Mouse (Mus musculus) heart, adult 2 months (tissue): Measurements from ENCODE around the gene Magi2.

ENCODE experiments used
- CTCF ChIP-seq: fragments of 200-600 bp; IDR thresholded peaks from 2 replicates; pipeline ENCODE4 v1.8.1; 2022; ENCODE audit warnings: antibody characterized with exemption, mild to moderate bottlenecking, moderate library complexity
- EP300 ChIP-seq: fragments of 200-500 bp; IDR thresholded peaks from 2 replicates; pipeline ENCODE4 v1.6.1; 2011; ENCODE audit warnings: low read depth, low read length, control low read depth; ENCODE audit not compliant: insufficient read depth
- POLR2A ChIP-seq: fragments of 200-500 bp; IDR thresholded peaks from 2 replicates; pipeline ENCODE4 v1.6.1; 2011; ENCODE audit warnings: mild to moderate bottlenecking, low read depth, low read length, control low read depth; ENCODE audit not compliant: insufficient read depth

DNA sequence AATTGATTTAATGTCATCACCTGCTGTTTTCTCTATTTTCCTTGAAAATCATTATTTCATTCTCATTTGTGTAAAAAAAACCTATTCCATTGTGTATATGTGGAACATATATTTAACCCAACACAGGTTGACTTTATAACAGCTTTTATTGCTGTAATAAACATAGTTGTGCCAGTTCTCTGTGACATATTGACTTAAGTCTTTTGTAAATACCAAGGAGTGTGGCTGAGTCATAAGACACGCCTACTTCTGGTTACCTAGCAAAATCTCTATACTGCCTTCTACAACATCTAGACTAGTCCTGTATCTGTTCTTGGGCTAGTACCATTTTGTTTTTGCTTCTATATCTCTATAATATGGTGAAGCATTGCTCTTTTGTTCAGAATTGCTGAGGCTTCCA, 737.3 kb downstream of the Magi2 start:
- TF ChIP-seq CTCF (no peak), POLR2A (no peak), EP300 (no peak)
